Mouse (Mus musculus): ENCODE measurements at regions not wholly inside any gene's neighbourhood (a gene's known extent, or its start where the extent isn't known, plus 50 kb on each side); places are given as distances from the start of the nearest gene placed in this dataset.
A peak's percentile ranks its signal among the peaks of the same experiment; 100 is the strongest.

DNA sequence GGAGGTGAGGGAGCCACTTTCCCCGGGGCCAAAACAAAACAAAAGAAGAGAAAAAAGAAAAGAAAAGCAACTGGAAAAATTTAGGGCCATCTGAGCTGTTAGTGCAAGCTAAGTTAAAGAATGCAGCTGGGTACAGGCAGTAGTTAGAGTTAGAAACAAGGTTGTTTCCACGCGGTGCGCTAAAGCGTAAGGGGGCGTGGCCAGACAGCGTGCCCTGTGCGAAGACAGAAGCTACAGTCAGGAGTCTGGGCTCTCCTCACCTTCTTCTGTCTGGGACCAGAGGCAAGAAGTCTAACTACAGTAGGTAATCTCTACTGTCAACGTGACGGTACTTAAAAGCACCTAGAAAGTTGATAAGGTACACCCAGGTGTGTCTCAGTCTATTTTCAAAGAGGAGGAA, 435.9 kb downstream of the Vrk1 start:
- no peak overlapping the region for H3K4me3 ChIP-seq (replicated peaks)
- WGBS = 73% methylated on average over 10 of the region's 10 CpGs

GRCm38 (mm10) chr12:106446876-106447532, 437.0 kb downstream of the Vrk1 start:
- ATAC-seq (ENCODE audit: low FRiP score) = no peak
- H3K36me3 ChIP-seq = no peaks in the 10 kb centered on the region
- H3K27me3 ChIP-seq (replicated peaks) = no peaks in the 10 kb centered on the region
- 45% methylated on average over 20 of the region's 20 CpGs for WGBS
- no peak overlapping the region for H3K4me2 ChIP-seq
- no peak overlapping the region for H3K9ac ChIP-seq (replicated peaks)
- H3K27ac ChIP-seq (replicated peaks) = no peak overlapping the region
- no peak overlapping the region for H3K4me3 ChIP-seq (replicated peaks)
- H3K4me1 ChIP-seq = no peaks in the 10 kb centered on the region
- no peaks in the 10 kb centered on the region for H3K9me3 ChIP-seq (replicated peaks)

More for the DNA sequence above, 435.9 kb downstream of the Vrk1 start:
- Histone ChIP-seq H3K9me3 (replicated peaks) (no peaks in the 10 kb centered on the region), H3K27ac (replicated peaks) (no peak overlapping the region), H3K36me3 (no peaks in the 10 kb centered on the region), H3K9ac (replicated peaks) (no peak overlapping the region), H3K27me3 (replicated peaks) (no peaks in the 10 kb centered on the region), H3K4me2 (no peak overlapping the region), H3K4me1 (no peaks in the 10 kb centered on the region)
- ATAC-seq (ENCODE audit: low FRiP score) = no peak

DNA sequence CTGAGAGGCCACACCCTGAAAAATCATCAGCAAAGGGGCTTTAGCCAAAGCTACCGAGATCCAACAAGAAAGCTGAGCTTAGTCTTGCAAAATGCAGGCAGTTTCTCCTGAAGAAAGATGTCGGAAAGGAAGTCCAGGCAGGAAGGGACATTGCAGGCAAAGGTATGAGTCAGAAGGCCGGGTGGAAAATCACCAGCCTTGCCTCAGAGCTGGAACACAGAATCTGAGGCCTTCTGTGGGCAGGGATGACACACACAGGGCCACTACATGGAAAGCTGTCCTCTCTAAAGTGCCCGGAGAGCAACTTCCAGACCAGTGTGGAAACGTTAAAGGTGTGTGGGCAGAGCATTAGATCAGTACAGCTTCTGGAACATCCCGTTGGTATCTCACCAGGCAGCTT, 438.5 kb downstream of the Vrk1 start:
- Histone ChIP-seq H3K36me3 (no peaks in the 10 kb centered on the region), H3K27ac (replicated peaks) (no peak overlapping the region), H3K9ac (replicated peaks) (no peak overlapping the region), H3K4me1 (no peaks in the 10 kb centered on the region), H3K27me3 (replicated peaks) (no peaks in the 10 kb centered on the region), H3K4me3 (replicated peaks) (no peak overlapping the region), H3K4me2 (no peak overlapping the region), H3K9me3 (replicated peaks) (no peaks in the 10 kb centered on the region)
- 93% methylated on average over 6 of the region's 6 CpGs for WGBS
- ATAC-seq (ENCODE audit: low FRiP score) = no peak

DNA sequence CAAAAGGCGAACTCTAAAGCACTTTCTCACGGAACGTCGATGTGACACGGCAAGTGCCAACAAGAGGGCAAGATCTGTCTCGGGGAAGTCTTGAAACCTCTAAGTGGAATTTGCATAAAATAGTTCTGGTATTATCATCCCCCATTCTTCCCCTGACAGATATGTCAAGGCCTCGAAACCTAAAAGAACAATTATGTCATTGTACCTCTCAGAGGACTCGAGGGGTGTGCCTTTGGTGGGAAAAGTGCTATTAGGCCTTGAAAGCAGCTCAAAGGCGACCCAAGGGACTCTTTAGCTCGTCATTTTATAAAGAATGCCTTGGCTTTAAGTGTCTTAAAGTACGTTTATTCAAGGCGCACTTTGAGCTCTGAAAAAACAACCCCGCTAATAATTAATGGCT, 443.5 kb downstream of the Vrk1 start:
- WGBS = 56% methylated on average over 13 of the region's 13 CpGs
- Histone ChIP-seq H3K27ac (replicated peaks) (no peak overlapping the region), H3K4me2 (no peak overlapping the region), H3K27me3 (replicated peaks) (0 out of 2 replicates have a peak, but pooled peaks cover 3% of the 10 kb centered on the region), H3K9ac (replicated peaks) (no peak overlapping the region), H3K4me3 (replicated peaks) (no peak overlapping the region), H3K9me3 (replicated peaks) (no peaks in the 10 kb centered on the region), H3K4me1 (no peaks in the 10 kb centered on the region), H3K36me3 (no peaks in the 10 kb centered on the region)
- ATAC-seq (ENCODE audit: low FRiP score) = no peak

- 67% methylated on average over 6 of the region's 6 CpGs for WGBS
- 0 out of 2 replicates have a peak, but pooled peaks cover 3% of the 10 kb centered on the region for H3K27me3 ChIP-seq (replicated peaks)
- no peak for ATAC-seq (ENCODE audit: low FRiP score)
Measured at GRCm38 (mm10) chr12:106458215-106458614, 448.2 kb downstream of the Vrk1 start.

DNA sequence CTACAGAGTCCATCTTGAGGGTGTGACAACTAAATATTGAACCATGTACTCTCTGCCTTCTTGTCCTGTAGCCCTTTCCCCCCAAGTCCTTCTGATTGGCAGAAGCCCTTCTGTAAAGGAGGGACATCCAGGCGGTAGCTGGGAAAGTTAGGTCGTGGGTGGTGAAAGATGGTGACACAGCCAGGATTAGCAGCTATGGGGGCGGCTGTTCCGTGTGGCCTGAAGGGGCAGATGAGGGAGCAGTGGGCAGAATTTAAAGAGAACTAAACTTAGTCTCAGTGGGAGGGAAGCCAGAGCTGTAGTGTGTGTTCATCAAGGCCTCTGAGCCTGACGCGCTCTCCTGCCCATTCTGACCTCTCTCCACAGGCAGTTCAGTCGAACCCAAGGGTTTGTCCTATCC, 450.6 kb downstream of the Vrk1 start:
- WGBS = 90% methylated on average over 7 of the region's 7 CpGs
- ATAC-seq (ENCODE audit: low FRiP score) = no peak

More at GRCm38 (mm10) chr12:106458215-106458614, 448.2 kb downstream of the Vrk1 start:
- H3K4me3 ChIP-seq (replicated peaks) = no peak overlapping the region
- H3K9me3 ChIP-seq (replicated peaks) = no peaks in the 10 kb centered on the region
- no peaks in the 10 kb centered on the region for H3K36me3 ChIP-seq
- H3K4me1 ChIP-seq = no peaks in the 10 kb centered on the region
- no peak overlapping the region for H3K27ac ChIP-seq (replicated peaks)
- no peak overlapping the region for H3K9ac ChIP-seq (replicated peaks)
- H3K4me2 ChIP-seq = no peak overlapping the region

GRCm38 (mm10) chr12:106462281-106462680, 452.3 kb downstream of the Vrk1 start:
- no peak for ATAC-seq (ENCODE audit: low FRiP score)
- H3K9ac ChIP-seq (replicated peaks) = no peak overlapping the region
- no peaks in the 10 kb centered on the region for H3K9me3 ChIP-seq (replicated peaks)
- no peak overlapping the region for H3K4me2 ChIP-seq
- H3K27me3 ChIP-seq (replicated peaks) = no peaks in the 10 kb centered on the region
- 14% methylated on average over 3 of the region's 3 CpGs for WGBS
- no peaks in the 10 kb centered on the region for H3K36me3 ChIP-seq
- H3K4me1 ChIP-seq = no peaks in the 10 kb centered on the region
- no peak overlapping the region for H3K4me3 ChIP-seq (replicated peaks)
- H3K27ac ChIP-seq (replicated peaks) = no peak overlapping the region

More for the DNA sequence above, 450.6 kb downstream of the Vrk1 start:
- Histone ChIP-seq H3K4me3 (replicated peaks) (no peak overlapping the region), H3K9ac (replicated peaks) (no peak overlapping the region), H3K27ac (replicated peaks) (no peak overlapping the region), H3K4me1 (no peaks in the 10 kb centered on the region), H3K4me2 (no peak overlapping the region), H3K27me3 (replicated peaks) (0 out of 2 replicates have a peak, but pooled peaks cover 3% of the 10 kb centered on the region), H3K36me3 (no peaks in the 10 kb centered on the region), H3K9me3 (replicated peaks) (no peaks in the 10 kb centered on the region)

DNA sequence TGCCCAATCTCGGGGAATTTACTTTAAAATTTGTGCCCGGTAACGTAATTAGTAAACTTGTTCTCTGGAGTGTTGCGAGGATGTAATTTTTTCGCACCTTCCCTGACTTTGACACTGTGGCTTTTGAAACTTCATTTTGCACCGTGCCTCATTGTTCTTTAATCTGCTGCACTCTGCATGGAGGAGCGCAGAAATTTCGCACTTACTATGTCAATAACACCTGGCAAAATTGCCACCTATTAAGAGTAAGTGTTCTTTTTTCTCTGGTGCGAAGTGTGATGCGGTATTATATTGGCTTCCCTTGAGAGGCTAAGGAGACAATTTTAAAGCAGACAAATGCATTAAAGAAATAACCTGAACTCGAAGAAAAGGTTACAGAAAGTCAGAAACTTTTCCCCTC, 454.7 kb downstream of the Vrk1 start:
- no peak overlapping the region for H3K4me2 ChIP-seq
- H3K4me1 ChIP-seq = peaks cover 6% of the 10 kb centered on the region
- H3K4me3 ChIP-seq (replicated peaks) = no peak overlapping the region
- ATAC-seq (ENCODE audit: low FRiP score) = no peak
- H3K27ac ChIP-seq (replicated peaks) = no peak overlapping the region
- H3K36me3 ChIP-seq = no peaks in the 10 kb centered on the region
- H3K9ac ChIP-seq (replicated peaks) = no peak overlapping the region
- H3K9me3 ChIP-seq (replicated peaks) = no peaks in the 10 kb centered on the region
- no peaks in the 10 kb centered on the region for H3K27me3 ChIP-seq (replicated peaks)
- WGBS = 53% methylated on average over 11 of the region's 11 CpGs

GRCm38 (mm10) chr12:106468173-106468860, 458.3 kb downstream of the Vrk1 start:
- H3K9ac ChIP-seq (replicated peaks) = no peak overlapping the region
- no peaks in the 10 kb centered on the region for H3K27me3 ChIP-seq (replicated peaks)
- no peaks in the 10 kb centered on the region for H3K9me3 ChIP-seq (replicated peaks)
- H3K4me2 ChIP-seq = peak overlapping the region; percentile 25; the same call in 1 of the 2 replicates
- WGBS = 21% methylated on average over 18 of the region's 18 CpGs
- H3K36me3 ChIP-seq = no peaks in the 10 kb centered on the region
- H3K27ac ChIP-seq (replicated peaks) = no peak overlapping the region
- H3K4me3 ChIP-seq (replicated peaks) = no peak overlapping the region
- H3K4me1 ChIP-seq = peaks cover 6% of the 10 kb centered on the region
- no peak for ATAC-seq (ENCODE audit: low FRiP score)

DNA sequence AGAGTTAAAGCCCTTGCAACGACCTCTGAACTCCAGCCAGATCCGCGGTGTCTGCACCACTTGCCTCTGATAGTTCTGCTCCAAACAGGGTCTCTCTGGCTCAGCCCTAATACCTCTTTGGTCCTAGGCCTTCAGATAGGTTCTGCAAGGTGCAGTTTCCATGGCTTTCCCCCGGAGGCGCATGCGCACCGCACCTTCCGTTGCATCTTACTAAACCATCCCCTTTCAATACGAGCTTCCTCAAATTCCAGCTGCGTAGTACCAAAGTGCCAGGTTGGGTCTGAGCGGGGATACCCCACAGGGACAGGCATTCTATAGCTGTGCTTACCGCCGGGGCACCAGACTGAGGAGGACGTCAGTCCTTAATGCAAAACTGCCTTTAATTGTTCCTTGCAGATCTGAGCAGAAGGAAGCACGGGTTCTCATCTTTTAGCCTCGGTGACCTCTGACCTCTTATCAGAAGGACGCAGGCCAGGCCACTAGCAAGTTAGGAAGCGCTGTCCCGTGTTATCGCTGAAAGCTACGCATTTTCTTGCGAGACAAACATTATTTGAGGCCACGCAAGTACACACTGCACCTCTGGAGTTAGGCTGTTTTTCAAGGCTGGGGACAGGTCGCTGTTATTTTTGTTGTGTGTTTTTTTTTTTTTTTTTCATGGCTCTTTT, 464.6 kb downstream of the Vrk1 start:
- H3K4me2 ChIP-seq = peak overlapping the region; percentile 46
- no peak overlapping the region for H3K9ac ChIP-seq (replicated peaks)
- no peaks in the 10 kb centered on the region for H3K36me3 ChIP-seq
- WGBS = 19% methylated on average over 24 of the region's 24 CpGs
- no peaks in the 10 kb centered on the region for H3K9me3 ChIP-seq (replicated peaks)
- H3K4me3 ChIP-seq (replicated peaks) = no peak overlapping the region
- peaks cover 23% of the 10 kb centered on the region for H3K4me1 ChIP-seq
- H3K27me3 ChIP-seq (replicated peaks) = no peaks in the 10 kb centered on the region
- no peak overlapping the region for H3K27ac ChIP-seq (replicated peaks)
- ATAC-seq (ENCODE audit: low FRiP score) = peak; percentile 50; the same call in 1 of the 2 replicates

- no peak for ATAC-seq (ENCODE audit: low FRiP score)
- 63% methylated on average over 8 of the region's 8 CpGs for WGBS
- no peak overlapping the region for H3K9ac ChIP-seq (replicated peaks)
- no peaks in the 10 kb centered on the region for H3K9me3 ChIP-seq (replicated peaks)
- no peak overlapping the region for H3K4me2 ChIP-seq
- no peak overlapping the region for H3K27ac ChIP-seq (replicated peaks)
- H3K4me3 ChIP-seq (replicated peaks) = no peak overlapping the region
- H3K27me3 ChIP-seq (replicated peaks) = no peaks in the 10 kb centered on the region
- H3K36me3 ChIP-seq = no peaks in the 10 kb centered on the region
- H3K4me1 ChIP-seq = peaks cover 33% of the 10 kb centered on the region
Measured at GRCm38 (mm10) chr12:106475486-106476050, 465.5 kb downstream of the Vrk1 start.

All from neural tube, embryonic 15.5 days (tissue).